Mouse (Mus musculus): Measurements from ENCODE around the gene Tmem126b. TPM values are rescaled to one million over a fixed set of nuclear protein-coding genes. Genes with fewer than 3 reads are reported as not detected.

The Tmem126b gene
- polyA plus RNA-seq, 1 experiment from 2014 or later = 34.8 TPM

Other genes with a start within 250 kb of the Tmem126b start
- gene Ccdc83, start 210.2 kb downstream of the Tmem126b start, polyA plus RNA-seq (2015; fragmentation: Nextera tagmentation; extraction: Ambion mirVana) = not detected in 2 replicates
- 4.1 and 4.2 TPM in 2 replicates for gene Sytl2, start 173.7 kb downstream of the Tmem126b start, polyA plus RNA-seq (2015; fragmentation: Nextera tagmentation; extraction: Ambion mirVana)
- gene Ccdc89, start 49.4 kb downstream of the Tmem126b start, polyA plus RNA-seq (2015; fragmentation: Nextera tagmentation; extraction: Ambion mirVana) = 1.6 TPM in 2 replicates
- gene Crebzf, start 33.3 kb downstream of the Tmem126b start, polyA plus RNA-seq (2015; fragmentation: Nextera tagmentation; extraction: Ambion mirVana) = 32.2 and 33.3 TPM in 2 replicates
- gene Tmem126a, start 18.8 kb downstream of the Tmem126b start, polyA plus RNA-seq (2015; fragmentation: Nextera tagmentation; extraction: Ambion mirVana) = 95.0 and 99.1 TPM in 2 replicates
- 1.2 and 2.3 TPM in 2 replicates for gene Dlg2, start 671 bp upstream of the Tmem126b start, polyA plus RNA-seq (2015; fragmentation: Nextera tagmentation; extraction: Ambion mirVana)